Mouse (Mus musculus): ENCODE measurements around the gene Tmem273.

The Tmem273 gene

GRCm38 (mm10) chr14:32785556-32786130 is at the start of gene Tmem273:
Gene Tmem273 (plus strand): TSS chr14:32785963.
- no peak for DNase-seq

GRCm38 (mm10) chr14:32736561-32736960 is 49.2 kb upstream of the Tmem273 start:
- DNase-seq = no peak

GRCm38 (mm10) chr14:32738586-32738985 is 47.2 kb upstream of the Tmem273 start:
- DNase-seq = no peak

- no peak for DNase-seq
Measured at GRCm38 (mm10) chr14:32748519-32748918, 37.2 kb upstream of the Tmem273 start.

- DNase-seq = no peak
Measured at GRCm38 (mm10) chr14:32750727-32751126, 35.0 kb upstream of the Tmem273 start.

- DNase-seq = no peak
Measured at GRCm38 (mm10) chr14:32754286-32754685, 31.5 kb upstream of the Tmem273 start.

- DNase-seq = no peak
Measured at GRCm38 (mm10) chr14:32762177-32762576, 23.6 kb upstream of the Tmem273 start.

DNA sequence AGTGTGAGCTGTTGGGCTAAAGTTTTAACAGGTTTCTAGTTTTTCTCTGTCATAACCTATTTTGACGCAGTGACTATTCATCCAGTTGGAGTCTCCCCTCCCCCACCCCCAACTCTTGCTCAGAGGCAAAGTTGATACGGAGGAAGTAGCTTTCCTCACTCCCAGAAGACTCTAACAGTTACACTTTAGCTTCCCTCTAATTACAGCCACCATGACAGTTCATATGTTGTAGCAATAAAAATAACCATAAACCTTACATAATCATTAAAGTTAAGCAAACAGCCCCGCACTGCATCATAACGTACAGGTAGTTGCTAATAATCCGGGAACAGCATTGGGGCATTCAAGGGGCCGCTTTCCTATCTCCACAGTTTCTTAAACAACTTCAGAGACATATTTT is 15.2 kb upstream of the Tmem273 start:
- DNase-seq = no peak

DNA sequence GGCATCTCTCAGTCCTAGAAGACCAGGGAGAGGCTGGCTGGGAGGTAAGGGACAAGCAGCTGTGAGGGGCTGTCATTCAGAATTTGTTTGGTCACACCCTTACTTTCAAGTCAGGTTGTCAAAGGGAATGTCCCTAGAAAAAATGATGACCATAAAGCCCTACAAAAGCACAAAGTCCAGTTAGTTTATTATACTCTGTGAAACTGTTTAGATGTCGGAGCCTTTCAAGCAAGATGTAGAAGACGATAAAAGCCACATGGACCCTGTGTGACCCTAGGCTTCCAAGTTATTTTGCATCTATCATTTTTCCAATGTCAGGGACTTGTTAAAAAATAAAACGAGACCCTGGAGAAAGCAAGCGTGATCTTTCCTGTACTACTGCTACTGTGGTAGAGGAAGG is 13.7 kb upstream of the Tmem273 start:
- DNase-seq = no peak

DNA sequence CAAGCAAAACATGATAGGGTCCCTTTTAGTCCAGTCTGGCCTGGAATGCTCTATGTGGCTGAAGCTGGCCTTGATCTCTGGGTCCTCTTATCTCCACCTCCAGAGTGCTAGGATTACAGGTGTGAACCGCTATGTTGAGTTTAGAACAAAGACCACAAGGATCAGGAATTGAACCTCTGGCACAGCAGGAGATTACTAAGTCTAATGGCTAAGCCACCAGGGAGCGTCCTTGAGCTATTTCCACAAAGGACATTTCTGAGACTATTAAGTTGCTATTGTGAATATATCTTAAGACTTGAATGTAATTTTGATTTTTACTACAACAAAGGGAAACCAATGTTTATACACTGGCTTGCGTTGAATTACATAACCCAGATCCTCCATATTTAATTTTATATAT is 13.0 kb upstream of the Tmem273 start:
- no peak for DNase-seq

DNA sequence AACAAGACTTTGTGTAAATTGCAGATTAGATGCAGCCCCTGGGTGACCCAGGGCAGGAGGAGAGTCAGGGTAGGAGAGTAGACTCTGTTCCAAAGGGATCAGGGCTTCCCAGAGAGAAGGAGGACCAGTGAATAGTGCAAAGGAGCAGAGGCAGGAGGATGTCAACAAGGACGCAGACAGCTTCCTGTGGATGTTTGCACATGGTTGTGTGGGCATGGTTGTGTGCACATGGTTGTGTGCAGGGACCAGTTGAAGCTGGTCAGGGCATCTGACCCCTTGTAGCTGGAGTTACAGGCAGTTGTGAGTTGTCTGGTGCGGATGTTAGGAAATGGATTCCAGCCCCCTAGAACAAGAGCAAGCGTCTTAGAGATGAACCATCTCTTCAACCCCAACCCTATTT is 12.3 kb upstream of the Tmem273 start:
- no peak for DNase-seq

- no peak for DNase-seq
Measured at GRCm38 (mm10) chr14:32776077-32776476, 9.7 kb upstream of the Tmem273 start.

- DNase-seq = no peak
Measured at GRCm38 (mm10) chr14:32778362-32778761, 7.4 kb upstream of the Tmem273 start.

DNA sequence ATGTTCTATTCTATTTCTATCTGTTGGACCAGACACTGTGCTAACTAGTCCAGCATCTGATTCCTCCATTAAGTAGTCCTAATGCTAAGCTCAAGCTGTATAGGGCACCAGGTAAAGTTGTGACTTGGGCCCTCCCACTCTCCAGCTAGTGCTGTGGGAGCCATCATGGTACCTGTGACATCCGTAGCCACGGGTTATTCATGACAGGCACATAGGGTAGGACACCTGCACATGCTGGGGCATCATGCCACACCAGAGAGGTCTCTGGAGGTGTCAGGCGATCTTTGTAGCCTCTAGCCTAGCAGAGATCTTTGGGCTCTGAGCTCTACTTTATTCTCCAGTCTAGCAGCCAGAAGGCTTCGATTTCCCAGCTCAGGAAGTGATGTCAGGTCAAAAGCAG is 2.9 kb upstream of the Tmem273 start:
- DNase-seq = no peak

GRCm38 (mm10) chr14:32784130-32784747 is 1.5 kb upstream of the Tmem273 start:
- DNase-seq = no peak

DNA sequence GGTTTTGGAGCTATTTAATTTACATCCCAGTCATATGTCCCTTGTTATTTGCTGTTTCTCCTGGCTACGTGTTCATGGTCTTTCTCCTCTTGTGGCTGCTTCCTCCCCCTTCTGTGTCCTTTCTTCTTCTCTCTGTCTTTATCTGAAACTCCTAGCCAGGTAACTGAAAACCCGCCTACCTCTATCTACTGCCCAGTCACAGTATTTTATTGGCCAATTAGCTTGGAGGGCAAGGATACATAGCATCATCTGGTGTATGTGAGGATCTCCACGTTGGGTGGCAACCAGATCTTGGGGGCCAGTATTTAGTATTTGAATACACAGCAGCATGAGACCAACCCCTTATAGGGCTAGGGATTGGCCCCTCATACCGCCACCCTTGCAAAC is 1.0 kb upstream of the Tmem273 start:
- no peak for DNase-seq

DNA sequence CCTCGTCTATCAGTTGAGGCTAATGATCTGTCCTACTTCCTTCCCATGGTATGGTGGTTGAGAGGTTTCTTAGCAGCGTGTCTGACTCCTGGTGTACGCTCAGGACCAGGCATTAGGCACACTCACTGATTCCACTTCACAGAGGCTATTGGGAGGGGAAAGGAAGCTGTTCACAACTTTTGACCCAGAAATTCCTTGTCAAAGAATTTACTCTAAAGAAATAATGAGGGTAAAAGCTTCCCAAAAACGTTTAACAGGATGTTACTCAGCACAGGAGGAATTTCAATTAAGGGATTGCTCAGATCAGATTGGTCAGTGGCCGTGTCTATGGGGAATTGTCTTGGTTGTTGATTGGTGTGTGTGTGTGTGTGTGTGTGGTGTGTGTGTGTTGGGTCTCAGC is 1.9 kb downstream of the Tmem273 start:
- no peak for DNase-seq

- DNase-seq = no peak
Measured at GRCm38 (mm10) chr14:32796375-32796774, 10.6 kb downstream of the Tmem273 start.

DNA sequence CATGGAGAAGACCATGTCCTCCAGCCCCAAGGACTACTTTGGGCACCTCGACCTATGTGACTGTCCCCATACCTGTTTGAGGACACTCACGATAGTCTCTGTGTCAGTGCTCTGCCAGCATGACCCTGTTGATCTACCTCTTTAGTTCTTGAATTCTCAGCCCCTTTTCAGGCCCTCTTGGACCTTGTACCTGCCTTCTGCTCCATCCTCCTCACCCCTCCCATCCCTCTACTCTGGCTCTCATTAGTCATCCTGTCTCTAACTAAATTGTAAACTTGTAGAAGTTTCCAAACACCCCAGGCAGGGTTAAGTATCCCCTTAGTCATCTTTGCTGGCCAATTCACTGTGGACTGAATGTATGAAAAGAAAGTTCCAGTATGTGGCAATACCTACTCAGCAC is 12.0 kb downstream of the Tmem273 start:
- DNase-seq = no peak

- no peak for DNase-seq
Measured at GRCm38 (mm10) chr14:32798355-32798754, 12.6 kb downstream of the Tmem273 start.

DNA sequence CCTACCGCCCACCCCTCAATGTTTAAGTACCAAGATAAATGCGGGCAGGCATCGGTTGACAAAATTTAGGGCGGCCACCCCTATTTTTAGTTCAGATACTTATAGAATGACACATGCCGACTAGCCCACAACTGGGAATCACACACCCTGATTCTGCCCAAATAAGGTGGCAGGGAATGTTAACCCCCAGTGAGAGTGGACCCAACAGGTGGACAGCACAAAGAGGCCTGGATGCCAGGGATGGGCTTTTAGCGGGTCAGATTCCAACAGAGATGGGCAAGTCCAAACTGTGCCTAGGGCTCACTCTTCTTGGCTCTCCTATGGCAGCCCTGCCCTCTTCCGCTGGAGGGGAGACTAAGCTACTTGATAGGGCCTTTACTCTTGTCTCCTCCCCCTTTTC is 14.3 kb downstream of the Tmem273 start:
- DNase-seq = no peak

- no peak for DNase-seq
Measured at GRCm38 (mm10) chr14:32801016-32801661, 15.4 kb downstream of the Tmem273 start.

DNA sequence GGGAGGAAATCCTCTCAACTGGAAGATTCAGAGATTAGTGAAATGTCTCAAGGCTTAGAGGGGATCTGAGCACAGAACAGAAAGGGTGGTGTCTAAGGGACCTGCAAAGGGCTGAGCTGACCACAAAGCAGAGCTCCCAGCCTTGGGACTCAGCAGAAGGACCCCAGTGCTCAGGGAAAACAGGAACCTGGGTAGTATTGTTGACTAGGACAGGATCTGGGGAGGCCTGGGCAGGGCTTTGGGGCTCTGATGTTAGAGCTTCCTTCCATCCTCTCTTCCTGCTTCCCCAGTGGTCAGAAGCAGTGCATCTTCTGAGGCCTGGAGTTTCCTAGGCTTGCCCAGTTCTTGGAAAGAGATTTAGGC is 15.9 kb downstream of the Tmem273 start:
- DNase-seq = no peak

- DNase-seq = no peak
Measured at GRCm38 (mm10) chr14:32810111-32810510, 24.3 kb downstream of the Tmem273 start.

DNA sequence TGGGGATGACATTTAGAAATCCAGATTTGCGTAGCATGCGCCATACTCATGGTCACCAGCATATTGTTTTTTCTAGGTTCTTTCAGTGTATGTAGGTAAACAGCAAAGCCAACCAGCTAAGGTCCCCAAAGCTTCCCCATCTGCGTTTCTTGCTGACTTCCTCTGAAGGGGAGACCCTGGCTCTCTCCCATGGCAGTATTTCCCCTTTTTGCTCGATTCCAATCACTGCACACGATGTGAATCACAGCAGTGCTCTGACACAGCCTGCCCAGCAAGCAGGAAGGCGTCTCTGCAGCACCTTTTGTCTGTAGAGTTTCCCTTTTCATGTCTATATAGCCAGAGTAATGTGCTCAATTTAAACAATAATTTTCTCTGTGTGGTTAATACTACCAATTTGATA is 26.7 kb downstream of the Tmem273 start:
- DNase-seq = no peak
